Mouse (Mus musculus): Measurements from ENCODE around the gene Kcnk15.

DNA sequence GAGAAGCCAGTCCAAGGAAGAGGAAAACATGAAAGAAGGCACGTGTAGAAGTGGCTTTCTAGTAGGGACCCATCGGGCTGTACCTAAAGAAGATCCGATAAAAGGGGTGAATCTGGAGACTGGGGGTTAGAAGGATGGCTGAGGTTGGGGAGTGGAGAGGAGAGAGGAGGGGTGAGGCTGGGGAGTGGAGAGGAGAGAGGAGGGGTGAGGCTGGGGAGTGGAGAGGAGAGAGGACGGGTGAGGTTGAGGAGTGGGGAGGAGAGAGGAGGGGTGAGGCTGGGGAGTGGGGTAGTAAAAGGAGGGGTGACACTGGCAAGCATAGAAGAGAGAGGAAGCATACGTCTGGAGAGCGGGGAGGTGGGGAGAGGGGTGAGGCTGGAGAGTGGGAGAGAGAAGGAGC lies 3.8 kb downstream of the Kcnk15 start:
- TF ChIP-seq POLR2A (IDR thresholded peaks at IDR 0.05; ENCODE audit: control insufficient read depth, extremely low read depth, insufficient read depth, low read length, poor library complexity) (no peak), CTCF (IDR thresholded peaks at IDR 0.05; ENCODE audit: borderline replicate concordance, control insufficient read depth, extremely low read depth, insufficient read depth, low read length, poor library complexity) (no peak)

All from thymus, adult 2 months (tissue).